Mouse (Mus musculus) midbrain, embryonic 10.5 days (tissue): ENCODE data around the gene Prkce. TPM values are rescaled to one million over a fixed set of nuclear protein-coding genes. Genes with fewer than 3 reads are reported as not detected.
A peak's percentile ranks its signal among the peaks of the same experiment; 100 is the strongest.

ENCODE experiments used
- DNase-seq: peaks from one replicate; pipeline ENCODE4 v3.0.0-alpha.2; 2017; ENCODE audit warnings: low spot score
- H3K27ac ChIP-seq: fragments of 300-500 bp; sonication (generic); replicated peaks from 2 replicates; pipeline ENCODE4 v1.5.1; 2016; ENCODE audit warnings: mild to moderate bottlenecking
- H3K27me3 ChIP-seq: fragments of 300-500 bp; sonication (generic); 2 replicates; pipeline ENCODE4 v1.6.1; 2016; ENCODE audit warnings: low read depth, mild to moderate bottlenecking; ENCODE audit not compliant: poor library complexity, severe bottlenecking
- H3K36me3 ChIP-seq: fragments of 300-500 bp; sonication (generic); 2 replicates; pipeline ENCODE4 v1.6.1; 2016; ENCODE audit warnings: mild to moderate bottlenecking, moderate library complexity
- H3K4me1 ChIP-seq: fragments of 300-500 bp; sonication (generic); 2 replicates; pipeline ENCODE4 v1.6.1; 2016
- H3K4me3 ChIP-seq: fragments of 300-500 bp; sonication (generic); 2 replicates; pipeline ENCODE4 v1.5.1; 2016; ENCODE audit warnings: mild to moderate bottlenecking, moderate library complexity
- H3K9me3 ChIP-seq: fragments of 300-500 bp; sonication (generic); replicated peaks from 2 replicates; pipeline ENCODE4 v1.6.1; 2016; ENCODE audit warnings: mild to moderate bottlenecking
- WGBS: fragments of 180-500 bp; shearing (Covaris S2); methylation state at CpG from one replicate; pipeline ENCODE4 v1.1.7; 2016; 5-methylcytosine and 5-hydroxymethylcytosine counted together
- polyA plus RNA-seq: library from polyadenylated mRNA; unstranded; fragments of >200 nt; fragmentation: Nextera tagmentation; extraction: Ambion mirVana; gene quantifications from 2 replicates; pipeline ENCODE4 v1.2.1, GENCODE M21; 2016

Gene Prkce
- polyA plus RNA-seq, 1 experiment from 2014 or later: 2.9 TPM

- Histone ChIP-seq H3K4me1 (peaks cover 18% of the 10 kb centered on the region), H3K27me3 (peaks cover 25% of the 10 kb centered on the region; the same call in 1 of the 2 replicates), H3K9me3 (no peaks in the 10 kb centered on the region), H3K27ac (no peak overlapping the region), H3K4me3 (no peak overlapping the region), H3K36me3 (no peaks in the 10 kb centered on the region)
- WGBS: 48% methylated on average over 15 of the region's 15 CpGs
- no peak for DNase-seq
Observed at GRCm38 (mm10) chr17:86162672-86163071, 4.9 kb upstream of the Prkce start.

- Histone ChIP-seq H3K4me1 (peaks cover 31% of the 10 kb centered on the region), H3K9me3 (no peaks in the 10 kb centered on the region), H3K36me3 (no peaks in the 10 kb centered on the region), H3K27ac (no peak overlapping the region), H3K27me3 (peaks cover 38% of the 10 kb centered on the region), H3K4me3 (no peak overlapping the region)
- 88% methylated on average over 7 of the region's 7 CpGs for WGBS
- no peak for DNase-seq
Observed at GRCm38 (mm10) chr17:86164416-86164815, 3.2 kb upstream of the Prkce start.

- DNase-seq: peak; percentile 32
- Histone ChIP-seq H3K4me1 (peaks cover 47% of the 10 kb centered on the region), H3K27ac (peak overlapping the region; percentile 92), H3K36me3 (no peaks in the 10 kb centered on the region), H3K27me3 (peaks cover 47% of the 10 kb centered on the region), H3K4me3 (peak overlapping the region; percentile 73), H3K9me3 (no peaks in the 10 kb centered on the region)
- WGBS: 2% methylated on average over 19 of the region's 19 CpGs
Observed at GRCm38 (mm10) chr17:86166051-86166566, 1.5 kb upstream of the Prkce start.

GRCm38 (mm10) chr17:86166567-86167319 is 842 bp upstream of the Prkce start:
- peak overlapping the region; percentile 92 for H3K27ac ChIP-seq
- H3K4me3 ChIP-seq: peak overlapping the region; percentile 73
- DNase-seq: peak; percentile 78
- H3K27me3 ChIP-seq: peaks cover 54% of the 10 kb centered on the region
- H3K36me3 ChIP-seq: no peaks in the 10 kb centered on the region
- under 1% methylated on average over 46 of the region's 46 CpGs for WGBS
- H3K9me3 ChIP-seq: no peaks in the 10 kb centered on the region
- peaks cover 47% of the 10 kb centered on the region for H3K4me1 ChIP-seq

GRCm38 (mm10) chr17:86168231-86168981 is 821 bp downstream of the Prkce start:
- peak; percentile 57 for DNase-seq
- Histone ChIP-seq H3K36me3 (peaks cover 6% of the 10 kb centered on the region; the same call in 1 of the 2 replicates), H3K27ac (peak overlapping the region; percentile 92), H3K27me3 (peaks cover 54% of the 10 kb centered on the region), H3K9me3 (no peaks in the 10 kb centered on the region), H3K4me1 (peaks cover 41% of the 10 kb centered on the region), H3K4me3 (peak overlapping the region; percentile 73)
- under 1% methylated on average over 64 of the region's 64 CpGs for WGBS

- 23% methylated on average over 6 of the region's 6 CpGs for WGBS
- no peak for DNase-seq
- H3K27ac ChIP-seq: no peak overlapping the region
- H3K27me3 ChIP-seq: peaks cover 47% of the 10 kb centered on the region
- H3K9me3 ChIP-seq: no peaks in the 10 kb centered on the region
- peak overlapping the region; percentile 73 for H3K4me3 ChIP-seq
- H3K4me1 ChIP-seq: peaks cover 41% of the 10 kb centered on the region
- H3K36me3 ChIP-seq: peaks cover 6% of the 10 kb centered on the region; the same call in 1 of the 2 replicates
Observed at GRCm38 (mm10) chr17:86169092-86169491, 1.5 kb downstream of the Prkce start.

GRCm38 (mm10) chr17:86170164-86170958 is 2.8 kb downstream of the Prkce start:
- Histone ChIP-seq H3K9me3 (no peaks in the 10 kb centered on the region), H3K4me1 (peaks cover 41% of the 10 kb centered on the region), H3K4me3 (peak overlapping the region; percentile 73), H3K36me3 (peaks cover 6% of the 10 kb centered on the region; the same call in 1 of the 2 replicates), H3K27ac (no peak overlapping the region), H3K27me3 (peaks cover 36% of the 10 kb centered on the region)
- DNase-seq: no peak
- 60% methylated on average over 9 of the region's 9 CpGs for WGBS

GRCm38 (mm10) chr17:86175516-86175915 is 7.9 kb downstream of the Prkce start:
- H3K9me3 ChIP-seq: no peaks in the 10 kb centered on the region
- peaks cover 13% of the 10 kb centered on the region for H3K27me3 ChIP-seq
- no peak overlapping the region for H3K27ac ChIP-seq
- 65% methylated on average over 9 of the region's 9 CpGs for WGBS
- DNase-seq: no peak
- H3K4me3 ChIP-seq: no peak overlapping the region
- H3K4me1 ChIP-seq: peaks cover 17% of the 10 kb centered on the region
- peaks cover 6% of the 10 kb centered on the region; the same call in 1 of the 2 replicates for H3K36me3 ChIP-seq

GRCm38 (mm10) chr17:86176722-86177121 is 9.1 kb downstream of the Prkce start:
- no peak for DNase-seq
- 78% methylated on average over 7 of the region's 7 CpGs for WGBS
- H3K4me3 ChIP-seq: no peak overlapping the region
- peaks cover 12% of the 10 kb centered on the region; the same call in 1 of the 2 replicates for H3K4me1 ChIP-seq
- H3K27ac ChIP-seq: no peak overlapping the region
- H3K36me3 ChIP-seq: peaks cover 6% of the 10 kb centered on the region; the same call in 1 of the 2 replicates
- H3K9me3 ChIP-seq: no peaks in the 10 kb centered on the region
- H3K27me3 ChIP-seq: peaks cover under 1% of the 10 kb centered on the region

- 37% methylated on average over 2 of the region's 2 CpGs for WGBS
- no peak overlapping the region for H3K4me3 ChIP-seq
- no peak for DNase-seq
- no peaks in the 10 kb centered on the region for H3K9me3 ChIP-seq
- no peaks in the 10 kb centered on the region for H3K36me3 ChIP-seq
- no peak overlapping the region for H3K27ac ChIP-seq
- peaks cover 19% of the 10 kb centered on the region for H3K4me1 ChIP-seq
- H3K27me3 ChIP-seq: no peaks in the 10 kb centered on the region
Observed at GRCm38 (mm10) chr17:86183788-86184187, 16.2 kb downstream of the Prkce start.

GRCm38 (mm10) chr17:86184552-86185209 is 17.1 kb downstream of the Prkce start:
- 76% methylated on average over 9 of the region's 9 CpGs for WGBS

GRCm38 (mm10) chr17:86185584-86185983 is 18.0 kb downstream of the Prkce start:
- Histone ChIP-seq H3K9me3 (no peaks in the 10 kb centered on the region), H3K27me3 (no peaks in the 10 kb centered on the region)

More at GRCm38 (mm10) chr17:86184552-86185209, 17.1 kb downstream of the Prkce start:
- no peaks in the 10 kb centered on the region for H3K9me3 ChIP-seq
- H3K4me1 ChIP-seq: peaks cover 19% of the 10 kb centered on the region
- H3K27ac ChIP-seq: no peak overlapping the region
- H3K36me3 ChIP-seq: no peaks in the 10 kb centered on the region
- H3K27me3 ChIP-seq: no peaks in the 10 kb centered on the region
- no peak overlapping the region for H3K4me3 ChIP-seq
- DNase-seq: no peak

More at GRCm38 (mm10) chr17:86185584-86185983, 18.0 kb downstream of the Prkce start:
- WGBS: 48% methylated on average over 7 of the region's 7 CpGs
- peaks cover 19% of the 10 kb centered on the region for H3K4me1 ChIP-seq
- H3K36me3 ChIP-seq: no peaks in the 10 kb centered on the region
- DNase-seq: no peak
- H3K4me3 ChIP-seq: no peak overlapping the region
- H3K27ac ChIP-seq: peak overlapping the region; percentile 59; the same call in 1 of the 2 replicates
